Mouse (Mus musculus) testis, adult 2 months (tissue): ENCODE measurements around the gene Ninj1. TPM values are rescaled to one million over a fixed set of nuclear protein-coding genes. Genes with fewer than 3 reads are reported as not detected.

Source experiments
- H3K27ac ChIP-seq: fragments of 200-500 bp; 2 replicates; pipeline ENCODE4 v1.5.1; 2012; ENCODE audit warnings: low read depth, low read length; ENCODE audit not compliant: control insufficient read depth, insufficient read depth
- H3K27me3 ChIP-seq: fragments of 200-500 bp; 2 replicates; pipeline ENCODE4 v1.6.1; 2012; ENCODE audit warnings: mild to moderate bottlenecking, low read length, moderate library complexity; ENCODE audit not compliant: control insufficient read depth, insufficient read depth
- H3K36me3 ChIP-seq: fragments of 200-500 bp; 2 replicates; pipeline ENCODE4 v1.6.1; 2012; ENCODE audit warnings: mild to moderate bottlenecking, low read length; ENCODE audit not compliant: control insufficient read depth, insufficient read depth
- H3K4me1 ChIP-seq: fragments of 200-500 bp; 2 replicates; pipeline ENCODE4 v1.6.1; 2012; ENCODE audit warnings: low read length; ENCODE audit not compliant: control insufficient read depth, insufficient read depth
- H3K4me3 ChIP-seq: fragments of 200-500 bp; 2 replicates; pipeline ENCODE4 v1.5.1; 2012; ENCODE audit warnings: low read depth, mild to moderate bottlenecking, low read length, moderate library complexity, mixed read lengths; ENCODE audit not compliant: control insufficient read depth
- CTCF ChIP-seq: fragments of 200-500 bp; IDR thresholded peaks from 2 replicates; pipeline ENCODE4 v1.5.1; 2012; ENCODE audit warnings: low read depth, mild to moderate bottlenecking, inconsistent platforms, low read length, moderate library complexity; ENCODE audit not compliant: control insufficient read depth, insufficient read depth, insufficient replicate concordance
- POLR2A ChIP-seq: fragments of 200-500 bp; IDR thresholded peaks from 2 replicates; pipeline ENCODE4 v1.6.1; 2012; ENCODE audit warnings: low read depth, mild to moderate bottlenecking, inconsistent platforms, low read length, moderate library complexity; ENCODE audit not compliant: control insufficient read depth
- polyA plus RNA-seq: library from polyadenylated mRNA; depleted of rRNA; stranded (reverse); fragments of >200 nt; gene quantifications from 2 replicates; pipeline ENCODE4 v1.2.3, GENCODE M21; 2012

Ninj1 gene
- polyA plus RNA-seq, 1 experiment, result 30.9 TPM

DNA sequence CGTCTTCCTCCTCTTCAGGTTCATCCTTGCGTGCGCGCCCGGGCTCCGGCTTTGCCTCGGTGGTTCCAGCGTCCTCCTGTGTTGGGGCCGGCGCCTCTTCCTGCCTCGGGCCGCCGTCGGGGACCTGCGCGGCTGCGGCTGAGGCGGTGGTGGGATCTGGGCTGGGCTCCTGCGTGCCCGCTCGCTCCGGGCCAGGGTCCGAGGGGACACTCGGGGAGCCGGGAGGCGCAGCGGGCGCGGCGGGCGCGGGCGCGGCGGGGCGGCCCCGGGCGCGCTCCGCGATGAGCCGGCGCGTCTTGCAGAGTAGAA lies 40.6 kb upstream of the Ninj1 start:
- H3K27ac ChIP-seq, result no peak overlapping the region
- no peaks in the 10 kb centered on the region; the same call in none of the 2 replicates for H3K27me3 ChIP-seq

GRCm38 (mm10) chr13:49147007-49147857 lies 40.1 kb upstream of the Ninj1 start:
- H3K4me3 ChIP-seq, result peak overlapping the region; percentile 75
- H3K27ac ChIP-seq, result no peak overlapping the region
- peaks cover 23% of the 10 kb centered on the region for H3K4me1 ChIP-seq
- TF ChIP-seq POLR2A, result no peak
- TF ChIP-seq CTCF, result no peak
- no peaks in the 10 kb centered on the region; the same call in none of the 2 replicates for H3K27me3 ChIP-seq
- H3K36me3 ChIP-seq, result no peaks in the 10 kb centered on the region

More for the DNA sequence above, 40.6 kb upstream of the Ninj1 start:
- Histone ChIP-seq H3K4me1 (peaks cover 23% of the 10 kb centered on the region), H3K4me3 (peak overlapping the region; percentile 75), H3K36me3 (no peaks in the 10 kb centered on the region)
- TF ChIP-seq CTCF (no peak), POLR2A (no peak)

- H3K36me3 ChIP-seq, result no peaks in the 10 kb centered on the region
- TF ChIP-seq CTCF, result no peak
- TF ChIP-seq POLR2A, result no peak
- H3K27ac ChIP-seq, result no peak within 1 kb of the TSS
- peak within 1 kb of the TSS; percentile 75 for H3K4me3 ChIP-seq
- H3K27me3 ChIP-seq, result no peaks in the 10 kb centered on the region; the same call in none of the 2 replicates
- H3K4me1 ChIP-seq, result peaks cover 23% of the 10 kb centered on the region
These were observed 39.4 kb upstream of the Ninj1 start, which contains the start of gene Wnk2 for GRCm38 (mm10) chr13:49147858-49148226. Gene Wnk2, minus strand, starts transcription at chr13:49148014.

DNA sequence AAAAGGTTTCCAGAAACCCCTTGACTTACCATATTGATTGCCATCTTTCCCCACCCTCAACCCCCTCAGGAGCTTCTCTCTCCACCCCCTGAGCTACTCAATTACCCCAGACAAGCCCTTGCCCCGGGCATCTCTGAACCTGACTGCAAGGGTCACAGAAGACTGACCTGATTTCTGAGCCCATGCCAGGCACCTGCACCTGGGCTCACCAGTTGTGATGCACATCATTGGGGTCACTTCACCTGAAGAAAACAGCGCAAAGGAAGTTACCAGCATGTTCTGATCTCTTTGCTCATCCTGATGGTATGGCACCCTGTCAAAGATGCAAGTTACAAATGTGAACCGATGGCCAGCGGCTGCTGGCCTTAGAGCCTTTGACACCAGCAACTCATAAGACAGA lies 38.6 kb upstream of the Ninj1 start:
- Histone ChIP-seq H3K27me3 (no peaks in the 10 kb centered on the region; the same call in none of the 2 replicates), H3K36me3 (no peaks in the 10 kb centered on the region)
- TF ChIP-seq CTCF (no peak), POLR2A (no peak)

GRCm38 (mm10) chr13:49154028-49154427 lies 33.3 kb upstream of the Ninj1 start:
- Histone ChIP-seq H3K4me1 (no peaks in the 10 kb centered on the region), H3K4me3 (no peak overlapping the region), H3K36me3 (no peaks in the 10 kb centered on the region), H3K27me3 (no peaks in the 10 kb centered on the region), H3K27ac (no peak overlapping the region)
- TF ChIP-seq CTCF (no peak), POLR2A (no peak)

More for the DNA sequence above, 38.6 kb upstream of the Ninj1 start:
- no peak overlapping the region for H3K4me3 ChIP-seq
- H3K4me1 ChIP-seq, result peaks cover 23% of the 10 kb centered on the region
- no peak overlapping the region for H3K27ac ChIP-seq

GRCm38 (mm10) chr13:49154621-49155020 lies 32.7 kb upstream of the Ninj1 start:
- no peaks in the 10 kb centered on the region for H3K36me3 ChIP-seq
- H3K4me3 ChIP-seq, result no peak overlapping the region
- H3K4me1 ChIP-seq, result no peaks in the 10 kb centered on the region
- no peaks in the 10 kb centered on the region for H3K27me3 ChIP-seq
- TF ChIP-seq POLR2A (no peak), CTCF (no peak)
- H3K27ac ChIP-seq, result no peak overlapping the region

GRCm38 (mm10) chr13:49156645-49157044 lies 30.6 kb upstream of the Ninj1 start:
- H3K27ac ChIP-seq, result no peak overlapping the region
- TF ChIP-seq POLR2A, result no peak
- TF ChIP-seq CTCF, result peak; percentile 91; the same call in 1 of the 2 replicates
- H3K27me3 ChIP-seq, result no peaks in the 10 kb centered on the region
- no peak overlapping the region for H3K4me3 ChIP-seq
- no peaks in the 10 kb centered on the region for H3K4me1 ChIP-seq
- no peaks in the 10 kb centered on the region for H3K36me3 ChIP-seq
